Mouse (Mus musculus): ENCODE measurements at regions not wholly inside any gene's neighbourhood (a gene's known extent, or its start where the extent isn't known, plus 50 kb on each side); places are given as distances from the start of the nearest gene placed in this dataset.

DNA sequence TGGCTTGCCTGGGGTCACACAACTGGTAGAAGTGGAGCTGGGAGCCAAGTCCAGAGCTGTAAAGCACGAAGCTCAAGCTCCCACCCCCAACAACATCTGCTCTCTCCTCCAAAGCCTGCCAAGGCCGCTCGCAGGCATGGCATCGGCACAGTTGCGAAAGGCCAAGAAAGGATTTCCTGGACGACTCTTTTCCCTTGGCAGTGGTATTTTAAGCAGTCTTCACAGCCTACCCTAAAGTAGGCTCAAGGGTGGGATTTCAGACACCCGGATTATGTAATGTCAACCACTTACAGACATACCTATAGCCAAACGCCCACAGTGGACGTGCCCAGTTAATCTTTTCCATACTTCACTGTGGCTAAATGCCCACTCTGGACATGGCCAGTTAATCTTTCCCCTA lies 162.6 kb downstream of the Inhbb start:
- no peak for DNase-seq (ENCODE audit: low spot score)

GRCm38 (mm10) chr1:119256769-119257168 lies 165.3 kb downstream of the Inhbb start:
- no peak for DNase-seq (ENCODE audit: low spot score)

DNA sequence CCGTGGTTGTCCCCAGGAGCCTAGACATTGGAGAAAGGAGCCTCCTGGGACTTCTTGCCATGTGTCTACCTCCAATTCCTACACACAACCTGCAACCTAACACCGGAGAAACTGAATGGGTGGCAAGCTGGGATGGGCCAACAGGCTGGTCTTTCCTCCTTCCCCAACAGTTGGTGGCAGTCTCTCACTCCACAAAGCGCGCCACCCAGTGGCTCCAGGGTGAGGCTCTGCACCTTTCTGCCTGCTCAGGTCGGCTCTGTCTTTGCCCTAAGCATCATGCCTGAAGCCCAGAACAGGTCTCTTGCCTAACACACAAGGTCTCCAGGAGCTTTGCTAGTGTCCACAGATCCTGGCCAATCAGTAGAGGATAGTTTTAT lies 166.0 kb downstream of the Inhbb start:
- DNase-seq (ENCODE audit: low spot score): no peak

DNA sequence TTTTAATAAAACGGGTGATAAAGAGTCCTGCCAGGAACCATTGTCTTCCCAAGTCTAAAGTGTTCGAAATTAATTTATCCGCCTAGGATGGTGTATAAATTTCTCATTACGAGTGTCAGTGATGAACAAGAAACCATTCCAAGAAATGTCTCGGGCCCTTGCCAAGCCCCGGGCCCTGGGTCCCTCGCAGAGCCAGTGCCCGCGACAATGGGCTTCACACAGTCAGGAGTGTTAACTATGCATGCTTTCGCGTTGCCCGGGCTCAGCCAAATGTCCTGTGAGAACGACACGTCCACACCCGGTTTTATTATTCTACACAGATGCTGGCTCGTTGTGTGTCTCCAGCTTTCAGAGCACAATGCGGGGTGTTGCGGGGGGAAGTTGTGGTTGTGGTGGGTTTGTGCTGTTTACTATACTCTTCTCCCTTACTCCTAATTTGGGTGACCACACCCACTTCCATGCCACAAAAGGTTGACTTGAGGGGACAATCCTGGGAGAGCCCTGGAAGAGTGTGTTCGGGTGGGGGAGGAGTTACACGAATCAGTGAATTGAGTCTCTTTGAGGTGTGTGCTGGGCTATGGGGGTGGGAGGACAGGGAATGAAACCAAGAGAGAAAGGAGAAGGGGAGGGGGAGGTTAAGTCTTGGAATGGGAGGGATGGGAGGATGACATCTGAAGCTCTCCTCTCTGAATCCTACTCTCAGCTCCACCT lies 166.5 kb downstream of the Inhbb start:
- no peak for DNase-seq (ENCODE audit: low spot score)

DNA sequence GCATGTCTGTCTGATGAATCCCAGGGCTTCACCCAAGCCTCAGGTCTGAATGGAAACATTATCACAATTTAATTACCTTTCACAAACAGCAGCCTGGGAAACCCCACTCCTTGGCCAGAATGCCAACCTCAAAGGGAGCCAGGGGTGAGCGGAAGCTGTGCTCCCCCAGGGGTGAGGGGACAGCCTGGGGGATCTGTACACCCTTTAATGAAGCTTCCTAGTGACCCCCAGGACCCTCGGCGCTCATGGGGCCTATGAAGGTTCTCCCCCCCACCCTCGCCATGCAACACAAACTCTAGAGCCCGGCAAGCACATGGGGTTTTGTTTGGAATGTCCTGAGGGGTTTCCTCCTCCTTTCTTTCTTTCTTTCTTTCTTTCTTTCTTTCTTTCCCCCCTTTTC lies 167.1 kb downstream of the Inhbb start:
- no peak for DNase-seq (ENCODE audit: low spot score)

DNA sequence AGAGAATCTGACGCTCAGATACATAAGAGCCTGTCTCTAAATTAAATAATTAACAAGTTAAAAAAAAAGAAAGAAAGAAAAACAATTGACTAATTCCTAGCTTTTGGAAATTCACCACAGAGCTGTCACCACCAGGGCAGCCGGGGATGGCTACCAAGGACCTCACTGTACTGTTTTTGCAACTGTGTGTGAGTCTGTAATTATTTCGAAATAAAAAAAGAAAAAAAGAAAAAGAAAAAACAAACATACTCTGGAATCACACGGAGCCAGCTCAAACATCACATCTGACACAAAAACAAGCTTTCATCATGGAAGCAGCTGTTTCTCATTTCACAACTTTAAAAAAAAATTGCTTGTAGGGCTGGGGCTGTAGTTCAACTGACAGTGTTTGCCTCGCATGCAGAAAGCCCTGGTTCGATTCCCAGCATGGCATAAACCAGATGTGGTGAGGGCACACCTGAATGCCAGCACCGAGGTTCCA lies 168.6 kb downstream of the Inhbb start:
- DNase-seq (ENCODE audit: low spot score): no peak

DNA sequence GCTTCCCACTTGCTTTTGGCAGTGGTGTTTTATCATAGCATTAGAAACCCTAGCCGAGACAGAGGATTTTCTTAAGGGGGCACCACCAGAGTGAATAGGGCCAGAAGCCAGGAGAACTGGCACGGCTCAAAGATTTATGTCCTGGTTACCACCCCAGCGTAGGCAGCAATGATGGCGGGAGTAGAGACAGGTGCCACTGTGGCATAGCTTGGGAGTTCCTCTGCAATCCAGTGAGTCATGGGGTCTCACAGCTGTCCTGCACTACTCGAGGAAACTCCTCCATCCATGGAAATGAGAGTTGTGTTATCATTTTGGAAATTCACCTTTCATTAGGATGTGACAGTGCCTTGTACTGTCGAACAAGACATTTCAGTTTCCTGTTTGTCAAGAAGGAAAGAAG lies 169.6 kb downstream of the Inhbb start:
- DNase-seq (ENCODE audit: low spot score): no peak

DNA sequence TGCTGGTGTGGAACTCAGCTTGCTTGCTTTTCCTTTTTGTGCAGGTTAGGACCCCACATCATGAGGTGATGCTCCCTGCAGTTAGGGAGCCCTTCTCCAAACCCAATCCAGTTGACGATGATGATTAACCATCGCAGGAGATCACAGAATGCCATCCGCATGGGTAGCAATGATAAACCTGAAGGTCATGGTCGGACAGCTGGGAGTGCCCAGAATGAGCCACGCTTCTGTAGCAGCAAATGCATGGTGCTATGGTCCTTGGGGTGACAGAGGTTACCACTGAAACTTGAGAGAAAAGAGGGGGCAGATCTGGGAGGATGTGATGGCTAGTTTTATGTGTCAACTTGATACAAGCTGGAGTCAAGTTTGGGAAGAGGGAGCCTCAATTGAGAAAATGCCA lies 170.3 kb downstream of the Inhbb start:
- no peak for DNase-seq (ENCODE audit: low spot score)

GRCm38 (mm10) chr1:119248776-119249495 lies 173.1 kb downstream of the Inhbb start:
- DNase-seq (ENCODE audit: low spot score): no peak

GRCm38 (mm10) chr1:119247117-119247516 lies 174.9 kb downstream of the Inhbb start:
- no peak for DNase-seq (ENCODE audit: low spot score)

DNA sequence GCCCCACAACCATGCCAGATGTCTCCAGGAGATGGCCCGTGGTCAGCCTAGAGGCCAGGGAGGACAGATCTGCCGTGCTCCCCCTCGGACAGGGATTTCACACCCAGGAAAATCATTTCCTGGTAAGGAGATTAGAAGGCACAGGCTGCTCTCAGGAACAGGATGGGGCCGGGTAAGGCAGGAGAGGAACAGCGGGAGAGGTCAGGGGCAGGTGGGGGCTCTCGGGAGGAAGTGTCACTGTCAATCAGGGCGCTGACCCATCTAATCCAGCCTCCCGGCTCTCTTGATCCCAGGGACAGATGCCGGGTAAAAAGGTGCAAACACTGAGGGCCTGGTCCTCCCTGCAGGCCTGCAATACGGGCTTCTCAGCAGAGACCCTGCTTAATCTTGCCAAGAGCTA lies 183.6 kb downstream of the Inhbb start:
- no peak for DNase-seq (ENCODE audit: low spot score)

DNA sequence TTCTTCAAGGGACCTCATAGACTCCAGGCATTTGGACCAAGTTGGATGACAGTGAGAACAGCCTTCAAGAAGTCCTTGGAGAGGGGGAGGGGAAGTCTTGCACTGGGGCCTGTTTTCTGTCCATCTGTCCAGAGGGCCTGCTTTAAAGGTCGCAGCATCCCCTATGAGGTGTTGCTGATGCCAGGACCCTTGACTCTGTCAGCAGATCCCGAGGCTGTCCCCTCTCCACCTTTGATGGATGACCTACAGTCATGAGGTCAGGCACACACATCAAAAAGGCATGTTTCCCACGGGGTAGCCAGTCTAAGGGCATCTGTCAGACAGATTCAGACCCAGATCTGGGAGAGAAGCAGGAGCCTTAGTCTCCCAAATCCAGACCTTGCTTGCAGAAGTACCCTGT lies 183.4 kb upstream of the Gli2 start:
- no peak for DNase-seq (ENCODE audit: low spot score)

DNA sequence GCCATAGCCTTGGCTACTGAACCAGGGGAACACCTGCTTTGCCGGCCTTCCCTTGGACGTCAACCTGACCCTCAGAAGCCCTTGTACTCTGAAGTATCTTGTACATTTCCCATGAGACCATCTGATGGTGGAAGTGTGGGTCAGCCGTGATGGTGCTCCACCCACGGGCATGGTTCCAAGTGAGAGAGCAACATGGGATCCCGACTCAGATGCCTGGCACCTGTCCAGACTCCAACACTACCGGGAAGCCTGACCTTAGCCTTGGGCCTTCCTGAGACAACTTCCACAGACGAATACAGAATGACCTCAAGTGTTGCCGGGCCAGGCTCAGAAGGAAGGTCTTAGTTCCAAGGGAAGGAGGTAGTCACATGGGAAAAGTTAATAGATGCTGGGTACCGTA lies 181.0 kb upstream of the Gli2 start:
- no peak for DNase-seq (ENCODE audit: low spot score)

DNA sequence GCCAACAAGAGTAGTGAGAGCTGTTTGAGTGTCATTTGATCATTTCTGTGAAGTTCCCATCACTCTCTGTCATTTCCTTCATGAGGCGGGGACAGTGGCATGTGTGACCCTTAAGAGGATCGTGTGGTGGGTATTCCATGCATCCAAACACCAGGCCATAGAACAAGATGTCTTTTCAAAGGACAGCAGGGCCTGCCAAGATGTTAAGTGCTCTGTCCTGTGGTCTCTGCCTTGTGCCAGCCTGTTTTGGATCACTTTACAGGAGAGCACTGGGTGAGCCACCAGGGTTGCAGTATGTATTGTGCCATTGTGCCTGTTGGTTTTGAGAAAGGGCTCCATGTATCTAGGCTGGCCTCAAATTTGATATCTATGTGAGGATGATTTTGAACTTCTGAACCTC lies 173.6 kb upstream of the Gli2 start:
- no peak for DNase-seq (ENCODE audit: low spot score)

- no peak for DNase-seq (ENCODE audit: low spot score)
Measured at GRCm38 (mm10) chr1:119223876-119224275, 170.5 kb upstream of the Gli2 start.

DNA sequence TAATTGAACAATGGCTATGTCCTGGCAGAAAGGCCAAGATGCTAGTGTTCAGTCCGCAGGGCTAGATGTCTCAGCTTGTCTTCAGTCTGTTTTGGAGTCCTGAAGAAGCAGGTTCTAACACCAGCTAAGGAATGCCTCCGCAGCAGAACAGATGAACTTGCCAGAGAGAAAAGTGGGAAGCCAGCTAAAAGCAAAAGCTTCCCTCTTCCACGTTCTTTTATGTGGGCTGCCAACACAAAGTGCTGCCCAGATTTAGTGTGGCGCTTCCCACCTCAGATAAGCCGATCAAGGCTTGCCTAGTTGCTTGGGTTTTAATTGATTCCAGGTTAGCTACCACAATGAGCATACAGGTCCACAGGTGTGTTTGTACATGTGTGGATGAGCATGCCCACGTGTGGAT lies 168.5 kb upstream of the Gli2 start:
- no peak for DNase-seq (ENCODE audit: low spot score)

- no peak for DNase-seq (ENCODE audit: low spot score)
Measured at GRCm38 (mm10) chr1:119221012-119221411, 167.6 kb upstream of the Gli2 start.

GRCm38 (mm10) chr1:119219817-119220216 lies 166.4 kb upstream of the Gli2 start:
- no peak for DNase-seq (ENCODE audit: low spot score)

- DNase-seq (ENCODE audit: low spot score): no peak
Measured at GRCm38 (mm10) chr1:119217387-119217786, 164.0 kb upstream of the Gli2 start.

DNA sequence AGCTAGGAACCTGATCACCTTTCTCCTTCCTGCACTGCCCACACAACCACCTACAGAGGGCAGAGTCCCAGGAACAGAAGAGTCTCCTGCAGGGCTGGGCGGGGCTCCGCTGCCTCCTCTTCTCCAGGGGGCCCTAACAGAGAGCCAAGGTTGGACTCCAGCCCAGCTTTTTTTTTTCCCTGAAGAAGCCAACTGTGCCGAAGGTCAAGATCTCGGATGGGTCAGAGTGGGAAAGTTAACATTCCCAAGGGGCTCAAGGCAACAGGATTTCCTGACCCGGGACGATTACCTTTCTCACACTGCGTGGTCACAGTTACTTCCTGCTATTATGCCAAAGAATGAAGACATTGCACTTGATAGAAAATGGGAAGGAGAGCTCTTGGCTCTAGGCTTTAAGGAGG lies 156.2 kb upstream of the Gli2 start:
- no peak for DNase-seq (ENCODE audit: low spot score)

DNA sequence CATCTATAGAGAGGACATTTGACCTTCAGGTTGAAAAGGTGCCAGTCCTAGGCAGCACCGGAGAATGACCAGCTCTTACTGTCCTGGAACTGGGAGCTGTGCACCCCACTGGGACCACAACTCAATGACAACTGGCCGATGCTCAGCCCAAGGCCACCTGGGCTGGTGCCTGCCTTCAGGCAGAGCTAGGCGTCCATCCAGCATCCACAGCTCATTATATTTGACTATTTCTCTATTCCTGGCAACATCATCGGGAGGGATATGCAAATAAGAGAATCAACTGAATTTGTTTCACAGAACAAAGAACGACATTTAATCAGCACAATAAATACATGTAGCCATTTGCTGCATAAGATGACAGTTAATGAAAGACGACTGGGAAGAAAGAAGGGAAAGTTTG lies 149.0 kb upstream of the Gli2 start:
- DNase-seq (ENCODE audit: low spot score): no peak

- no peak for DNase-seq (ENCODE audit: low spot score)
Measured at GRCm38 (mm10) chr1:119197415-119197700, 143.9 kb upstream of the Gli2 start.

- no peak for DNase-seq (ENCODE audit: low spot score)
Measured at GRCm38 (mm10) chr1:119196674-119197414, 143.4 kb upstream of the Gli2 start.
